Mouse (Mus musculus) left cerebral cortex, postnatal 25 days (tissue): ENCODE measurements around the gene Tbc1d25. TPM values are rescaled to one million over a fixed set of nuclear protein-coding genes. Genes with fewer than 3 reads are reported as not detected.

Source experiments
- DNase-seq, 2 experiments: peaks; one replicate each; pipeline ENCODE4 v3.0.0; 2022; ENCODE audit warnings: low spot score in 2 of 2, mixed read lengths in 1 of 2
- intact Hi-C: fragments of 180-260 bp; cut with DNase I; formaldehyde crosslinking; loops from one replicate; pipeline ENCODE4 v1.15.1; 2025
- total RNA-seq, 2 experiments: library from RNA; stranded (reverse); gene quantifications; 2 replicates each; pipeline ENCODE4 v1.2.3; 2021

Tbc1d25 gene
- total RNA-seq = 10 to 100 TPM; 15.8 to 16.6 TPM

- peak; percentile 80 to 88 for DNase-seq
- intact Hi-C loops = no loop called here
These were observed at the start of gene Tbc1d25 for GRCm38 (mm10) chrX:8175504-8176385. Gene Tbc1d25, minus strand, starts transcription at chrX:8176181.

- intact Hi-C loops = no loop called here
These were observed 47.5 kb upstream of the Tbc1d25 start for GRCm38 (mm10) chrX:8223473-8223872.

GRCm38 (mm10) chrX:8222678-8223421 lies 46.9 kb upstream of the Tbc1d25 start:
- peak; percentile 42 to 70 for DNase-seq

More at GRCm38 (mm10) chrX:8223473-8223872, 47.5 kb upstream of the Tbc1d25 start:
- DNase-seq = no peak

DNA sequence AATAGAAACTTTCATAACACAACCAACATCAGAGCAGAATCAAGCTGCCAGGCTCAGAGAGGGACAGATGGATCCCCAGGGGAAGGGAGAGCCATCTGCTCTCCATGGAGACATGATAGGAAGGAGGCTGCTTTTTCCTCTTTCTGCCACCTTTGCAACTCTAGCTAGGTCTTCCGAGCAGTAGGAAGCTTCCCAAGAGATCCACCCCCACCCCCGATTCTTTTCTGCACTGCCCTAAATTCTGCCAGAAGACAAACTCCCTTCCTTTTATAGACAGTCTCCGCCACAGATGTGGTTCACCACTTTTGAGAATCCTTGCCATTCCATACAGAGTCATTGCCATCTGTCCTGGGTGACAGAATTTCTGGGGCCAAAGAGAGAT lies 46.3 kb upstream of the Tbc1d25 start:
- DNase-seq = peak; percentile 59 to 88
- intact Hi-C loops = loop anchor here (1.0 kb wide), 1 partner anchor 16 kb away; the partner anchor contains the start of gene Porcn

More at GRCm38 (mm10) chrX:8222678-8223421, 46.9 kb upstream of the Tbc1d25 start:
- intact Hi-C loops = loop anchor here (1.0 kb wide), 1 partner anchor 17 kb away; the partner anchor contains the start of gene Porcn

DNA sequence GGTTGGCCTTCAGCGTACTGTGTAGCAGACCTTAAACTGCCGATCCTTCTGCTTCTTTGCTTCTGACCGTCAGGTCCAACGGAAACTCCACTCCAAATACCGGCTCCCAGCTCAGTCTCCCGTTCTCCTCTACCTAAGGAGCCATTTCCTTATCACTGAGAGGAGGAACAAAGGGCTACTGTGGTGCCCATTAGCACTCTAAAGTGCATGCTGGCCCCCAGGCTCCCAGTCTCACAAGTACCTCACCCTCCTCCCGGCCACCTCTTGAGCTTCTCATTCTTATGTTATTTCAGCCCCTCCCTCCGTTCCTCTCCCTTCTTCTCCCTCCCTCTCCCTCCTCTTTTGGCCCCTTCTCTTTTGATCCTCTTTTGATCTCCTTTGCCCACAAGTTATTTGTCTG lies 43.7 kb upstream of the Tbc1d25 start:
- intact Hi-C loops = no loop called here
- no peak for DNase-seq

DNA sequence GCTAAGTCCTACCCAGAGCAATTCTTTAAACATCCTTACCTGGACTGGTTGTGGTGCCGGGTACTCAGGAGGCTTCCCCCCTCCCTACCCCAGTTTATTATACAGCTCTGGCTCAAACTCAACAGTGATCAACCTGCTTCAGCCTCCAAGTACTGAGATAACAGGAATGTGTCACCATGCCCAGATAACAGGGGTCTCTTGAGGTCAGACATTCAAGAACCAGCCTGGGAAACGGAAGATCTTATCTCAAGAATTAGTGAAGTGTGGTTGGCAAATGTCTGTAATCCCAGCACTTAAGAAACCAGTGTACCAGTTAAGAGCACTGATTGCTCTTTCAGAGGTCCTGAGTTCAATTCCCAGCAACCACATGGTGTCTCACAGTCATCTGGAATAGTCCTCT lies 42.1 kb upstream of the Tbc1d25 start:
- intact Hi-C loops = no loop called here

GRCm38 (mm10) chrX:8217383-8217782 lies 41.4 kb upstream of the Tbc1d25 start:
- DNase-seq = peak; percentile 28 to 81
- intact Hi-C loops = no loop called here

More for the DNA sequence above, 42.1 kb upstream of the Tbc1d25 start:
- no peak for DNase-seq

DNA sequence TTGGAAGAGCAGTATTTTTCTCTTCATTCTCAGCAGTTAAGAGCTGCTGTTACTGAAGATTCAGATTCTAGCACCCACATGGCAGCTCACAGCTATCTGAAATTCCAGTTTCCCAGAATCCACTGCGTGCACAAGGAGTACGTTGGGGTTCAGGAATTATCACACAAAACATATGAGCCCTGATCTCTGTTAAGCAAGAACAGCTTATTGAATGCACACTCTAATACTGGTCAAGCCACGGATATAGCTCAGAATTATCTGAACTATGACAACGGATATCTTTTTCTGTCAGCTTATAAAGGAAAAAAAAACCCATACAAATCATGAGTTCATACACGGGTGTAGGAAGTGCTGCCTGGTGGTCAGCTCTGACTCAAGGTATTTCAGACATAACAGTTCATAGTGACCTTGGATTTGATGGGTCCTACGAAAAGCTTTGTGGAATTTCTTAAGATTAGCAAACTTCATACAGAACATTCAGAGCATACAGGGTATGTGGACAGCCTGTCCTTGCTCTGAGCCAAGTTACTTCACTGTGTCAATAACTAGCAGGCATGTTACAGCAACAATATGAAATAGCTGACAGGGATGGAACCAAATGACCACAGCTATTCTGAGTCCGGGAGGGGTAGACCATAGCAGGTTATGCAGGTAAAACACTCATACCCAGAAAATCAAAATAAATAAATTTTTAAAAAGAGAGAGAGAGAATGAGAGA lies 35.7 kb upstream of the Tbc1d25 start:
- intact Hi-C loops = no loop called here
- DNase-seq = no peak

DNA sequence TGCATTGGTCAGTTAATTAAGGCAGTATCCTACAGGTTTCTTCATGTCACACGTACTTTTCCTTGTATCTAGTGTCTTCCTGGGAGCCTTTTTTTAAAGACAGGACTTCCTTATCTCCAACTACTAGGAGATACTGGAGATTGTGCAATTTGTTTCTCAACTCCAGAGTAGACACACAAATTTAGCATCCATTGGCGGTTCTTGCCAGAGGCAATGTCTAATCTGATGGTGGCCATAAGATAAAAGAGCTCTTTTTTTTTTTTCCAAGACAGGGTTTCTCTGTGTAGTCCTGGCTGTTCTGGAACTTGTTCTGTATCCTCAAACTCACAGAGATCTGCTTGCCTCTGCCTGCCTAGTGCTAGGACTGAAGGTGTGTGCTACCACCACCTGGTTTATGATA lies 33.7 kb upstream of the Tbc1d25 start:
- intact Hi-C loops = no loop called here
- DNase-seq = no peak

GRCm38 (mm10) chrX:8207224-8207623 lies 31.2 kb upstream of the Tbc1d25 start:
- intact Hi-C loops = no loop called here
- no peak for DNase-seq

GRCm38 (mm10) chrX:8206694-8207197 lies 30.8 kb upstream of the Tbc1d25 start:
- no peak for DNase-seq
- intact Hi-C loops = loop anchor here (1.0 kb wide), 1 partner anchor 16 kb away; no protein-coding TSS in a partner anchor

GRCm38 (mm10) chrX:8206015-8206693 lies 30.2 kb upstream of the Tbc1d25 start, which contains the start of gene Porcn:
Gene Porcn, minus strand, starts transcription at chrX:8206525.
- DNase-seq = peak; percentile 76 to 86
- intact Hi-C loops = loop anchor here (1.0 kb wide), 1 partner anchor 16 kb away; no protein-coding TSS in a partner anchor

DNA sequence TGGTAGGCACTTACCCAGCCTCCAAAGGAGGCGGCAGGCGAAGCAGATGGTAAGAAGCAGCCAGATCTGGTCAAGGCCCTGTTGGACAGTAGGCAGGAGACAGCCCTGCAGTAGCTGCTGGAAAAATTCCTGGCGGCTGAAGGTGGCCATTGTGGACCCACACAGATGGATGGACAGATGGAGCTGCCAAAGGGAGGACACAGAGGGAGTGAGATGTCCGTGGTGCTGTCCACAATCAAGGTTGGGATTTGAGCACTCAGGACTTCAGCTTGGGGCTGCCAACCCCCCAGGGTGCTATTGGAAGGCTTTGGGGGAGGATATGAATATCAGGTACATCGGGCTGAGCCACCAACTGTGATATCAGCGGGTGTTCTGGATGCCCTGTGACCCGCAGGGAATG lies 29.6 kb upstream of the Tbc1d25 start:
- peak in 1 of 2 experiments; percentile 35 for DNase-seq
- intact Hi-C loops = no loop called here

GRCm38 (mm10) chrX:8205088-8205487 lies 29.1 kb upstream of the Tbc1d25 start:
- DNase-seq = peak in 1 of 2 experiments; percentile 3
- intact Hi-C loops = no loop called here

GRCm38 (mm10) chrX:8204076-8204475 lies 28.1 kb upstream of the Tbc1d25 start:
- intact Hi-C loops = no loop called here

GRCm38 (mm10) chrX:8203105-8203504 lies 27.1 kb upstream of the Tbc1d25 start:
- intact Hi-C loops = no loop called here
- DNase-seq = no peak

More at GRCm38 (mm10) chrX:8204076-8204475, 28.1 kb upstream of the Tbc1d25 start:
- no peak for DNase-seq

GRCm38 (mm10) chrX:8193419-8193723 lies 17.4 kb upstream of the Tbc1d25 start, which contains the start of gene Ebp:
Gene Ebp, minus strand, starts transcription at chrX:8193512.
- DNase-seq = peak; percentile 44 to 71
- intact Hi-C loops = loop anchor here (5.0 kb wide), 1 partner anchor 59 kb away; the partner anchor contains the start of gene Ftsj1

GRCm38 (mm10) chrX:8192640-8193418 lies 16.8 kb upstream of the Tbc1d25 start:
- DNase-seq = peak; percentile 74 to 90
- intact Hi-C loops = loop anchor here (5.0 kb wide), 1 partner anchor 59 kb away; the partner anchor contains the start of gene Ftsj1
